Mouse (Mus musculus) naive thymus-derived CD4-positive, alpha-beta T cell, adult 2 months (primary cell): ENCODE results near the gene Fam78a.

ENCODE experiments used
- DNase-seq: peaks from one replicate; pipeline ENCODE4 v3.0.0-alpha.2; 2011; ENCODE audit warnings: low read depth

Gene Fam78a

GRCm38 (mm10) chr2:32096122-32096420, 11.4 kb upstream of the Fam78a start:
- no peak for DNase-seq

GRCm38 (mm10) chr2:32095351-32096121, 10.9 kb upstream of the Fam78a start, which contains the start of gene Plpp7:
Plpp7 (plus strand) TSS chr2:32095528.
- no peak for DNase-seq

- DNase-seq: no peak
Measured at GRCm38 (mm10) chr2:32094001-32094707, 9.5 kb upstream of the Fam78a start.

- no peak for DNase-seq
Measured at GRCm38 (mm10) chr2:32091956-32092355, 7.3 kb upstream of the Fam78a start.

- no peak for DNase-seq
Measured at GRCm38 (mm10) chr2:32090145-32090544, 5.5 kb upstream of the Fam78a start.

GRCm38 (mm10) chr2:32089606-32090005, 4.9 kb upstream of the Fam78a start:
- no peak for DNase-seq

- DNase-seq: peak; percentile 53
Measured at GRCm38 (mm10) chr2:32088372-32088981, 3.8 kb upstream of the Fam78a start.

GRCm38 (mm10) chr2:32087606-32088005, 2.9 kb upstream of the Fam78a start:
- DNase-seq: no peak

GRCm38 (mm10) chr2:32085231-32085630, 574 bp upstream of the Fam78a start:
- no peak for DNase-seq

- DNase-seq: no peak
Measured at GRCm38 (mm10) chr2:32084872-32085199, 179 bp upstream of the Fam78a start.

GRCm38 (mm10) chr2:32083159-32084011, 1.3 kb downstream of the Fam78a start:
- peak; percentile 80 for DNase-seq

GRCm38 (mm10) chr2:32082229-32082628, 2.4 kb downstream of the Fam78a start:
- peak; percentile 35 for DNase-seq

GRCm38 (mm10) chr2:32081296-32081929, 3.2 kb downstream of the Fam78a start:
- peak; percentile 70 for DNase-seq

GRCm38 (mm10) chr2:32080681-32081080, 4.0 kb downstream of the Fam78a start:
- peak; percentile 71 for DNase-seq

GRCm38 (mm10) chr2:32079191-32079725, 5.4 kb downstream of the Fam78a start:
- peak; percentile 54 for DNase-seq

GRCm38 (mm10) chr2:32078522-32078921, 6.1 kb downstream of the Fam78a start:
- peak; percentile 73 for DNase-seq

- DNase-seq: peak; percentile 70
Measured at GRCm38 (mm10) chr2:32077744-32078143, 6.9 kb downstream of the Fam78a start.

- peak; percentile 33 for DNase-seq
Measured at GRCm38 (mm10) chr2:32075368-32075767, 9.3 kb downstream of the Fam78a start.

GRCm38 (mm10) chr2:32074404-32074803, 10.3 kb downstream of the Fam78a start:
- peak; percentile 24 for DNase-seq

- DNase-seq: peak; percentile 71
Measured at GRCm38 (mm10) chr2:32070747-32071146, 13.9 kb downstream of the Fam78a start.

GRCm38 (mm10) chr2:32068811-32069607, 15.6 kb downstream of the Fam78a start:
- peak; percentile 63 for DNase-seq
